Mouse (Mus musculus): ENCODE results near the gene Lrrn3. TPM values are rescaled to one million over a fixed set of nuclear protein-coding genes. Genes with fewer than 3 reads are reported as not detected.

Gene Lrrn3
- polyA plus RNA-seq, 1 experiment from 2014 or later = 5.1 TPM

DNA sequence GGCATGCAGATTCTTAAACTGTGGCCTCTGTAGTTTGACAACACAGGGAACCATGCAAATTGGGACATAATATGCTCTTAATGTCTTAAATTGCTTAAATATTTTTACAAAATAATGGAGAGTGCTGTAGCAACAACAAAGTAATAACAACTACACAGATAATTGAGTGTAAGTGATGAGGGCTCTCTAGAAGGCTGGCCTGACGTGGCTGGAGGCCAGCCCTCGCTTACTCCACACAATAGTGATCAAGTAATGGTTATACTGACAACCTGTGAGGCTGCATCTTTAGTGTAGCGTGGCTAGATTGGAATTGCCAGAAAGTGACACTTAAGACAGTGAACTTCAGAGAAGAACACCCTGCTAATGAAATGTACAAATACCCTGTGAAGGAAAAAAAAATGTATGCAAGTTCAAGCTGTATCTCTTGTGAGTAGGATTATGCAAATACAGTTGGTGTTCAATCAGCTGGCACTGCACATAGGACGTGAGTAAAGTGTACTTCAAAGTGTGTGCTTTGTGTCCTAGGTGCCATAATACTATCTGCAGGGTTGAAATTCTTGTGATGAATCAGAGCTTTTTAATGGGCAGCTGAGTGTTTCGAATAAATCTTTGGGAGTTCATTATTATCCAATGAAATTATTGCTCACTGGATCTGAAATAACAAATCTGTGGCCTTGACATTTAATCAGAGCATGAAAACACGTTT, 17.0 kb downstream of the Lrrn3 start:
- H3K4me2 ChIP-seq = no peak overlapping the region
- H3K9me3 ChIP-seq (replicated peaks; ENCODE audit: control insufficient read depth, low read length) = no peaks in the 10 kb centered on the region
- no peak overlapping the region for H3K9ac ChIP-seq (ENCODE audit: low read depth, low read length)
- no peak overlapping the region for H3K4me3 ChIP-seq (ENCODE audit: low read depth, low read length)
- H3K27me3 ChIP-seq (ENCODE audit: control insufficient read depth, insufficient read depth, low read length) = no peaks in the 10 kb centered on the region
- no peak overlapping the region for H3K27ac ChIP-seq (ENCODE audit: low read depth, low read length)
- no peaks in the 10 kb centered on the region for H3K36me3 ChIP-seq (ENCODE audit: control insufficient read depth, insufficient read depth, low read length)
- ATAC-seq (replicated peaks; ENCODE audit: insufficient number of reproducible peaks, low FRiP score, low TSS enrichment) = no peak
- 67% methylated on average over 6 of the region's 6 CpGs for WGBS (ENCODE audit: insufficient replicate concordance)
- H3K4me1 ChIP-seq (ENCODE audit: control insufficient read depth, insufficient read depth, low read length) = no peaks in the 10 kb centered on the region

DNA sequence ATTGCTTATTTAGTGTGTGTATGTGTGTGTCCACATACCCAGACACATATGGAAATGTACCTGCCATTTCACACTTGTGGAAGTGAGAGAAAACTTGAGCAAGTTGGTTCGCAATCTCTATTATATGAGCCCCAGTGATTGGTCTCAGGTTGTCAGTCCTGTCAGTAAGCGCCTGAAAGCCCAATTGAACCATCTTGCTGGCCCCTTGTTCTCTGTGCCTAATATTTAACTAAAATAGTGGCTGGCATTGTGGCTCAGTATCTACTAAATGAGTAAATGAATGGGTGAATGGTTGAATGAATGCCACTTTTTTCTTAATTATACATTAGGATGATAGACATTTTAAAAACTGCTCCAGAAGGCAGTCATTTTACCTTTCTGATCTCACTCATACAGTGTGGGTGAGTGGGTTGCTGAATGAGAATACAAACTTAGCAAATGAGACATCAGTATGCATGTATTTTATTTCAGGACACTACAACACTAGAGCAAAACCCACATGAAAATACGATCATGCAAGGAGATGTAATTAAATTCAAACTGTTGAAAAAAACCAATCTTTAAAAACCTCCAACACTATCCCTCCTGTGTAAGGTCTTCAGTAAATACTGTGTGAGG, 17.7 kb downstream of the Lrrn3 start:
- Histone ChIP-seq H3K27ac (ENCODE audit: low read depth, low read length) (no peak overlapping the region), H3K27me3 (ENCODE audit: control insufficient read depth, insufficient read depth, low read length) (no peaks in the 10 kb centered on the region), H3K4me1 (ENCODE audit: control insufficient read depth, insufficient read depth, low read length) (no peaks in the 10 kb centered on the region), H3K36me3 (ENCODE audit: control insufficient read depth, insufficient read depth, low read length) (no peaks in the 10 kb centered on the region), H3K4me3 (ENCODE audit: low read depth, low read length) (no peak overlapping the region), H3K4me2 (no peak overlapping the region), H3K9me3 (replicated peaks; ENCODE audit: control insufficient read depth, low read length) (no peaks in the 10 kb centered on the region), H3K9ac (ENCODE audit: low read depth, low read length) (no peak overlapping the region)
- no peak for ATAC-seq (replicated peaks; ENCODE audit: insufficient number of reproducible peaks, low FRiP score, low TSS enrichment)
- 84% methylated on average over 3 of the region's 3 CpGs for WGBS (ENCODE audit: insufficient replicate concordance)

DNA sequence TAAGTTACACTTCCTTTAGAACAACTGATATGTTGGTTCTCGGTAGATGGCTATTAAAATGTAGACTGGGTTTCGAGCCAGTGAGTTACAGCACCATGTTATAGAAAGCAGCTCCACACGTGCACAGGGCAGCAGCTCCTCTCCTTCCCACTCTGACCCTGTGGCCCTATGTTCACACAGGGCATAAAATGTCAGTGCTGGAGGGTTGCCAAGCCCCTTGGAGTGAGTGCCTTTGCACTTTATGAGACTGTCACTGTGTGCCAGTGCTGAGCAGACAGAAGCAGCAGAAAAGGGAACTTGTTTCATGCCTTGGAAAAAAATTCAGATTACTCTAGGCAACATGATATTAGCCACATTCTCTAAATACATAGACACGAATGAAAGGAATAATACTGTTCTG, 47.8 kb downstream of the Lrrn3 start:
- no peaks in the 10 kb centered on the region for H3K27me3 ChIP-seq (ENCODE audit: control insufficient read depth, insufficient read depth, low read length)
- no peaks in the 10 kb centered on the region for H3K9me3 ChIP-seq (replicated peaks; ENCODE audit: control insufficient read depth, low read length)
- no peak overlapping the region for H3K9ac ChIP-seq (ENCODE audit: low read depth, low read length)
- no peaks in the 10 kb centered on the region for H3K36me3 ChIP-seq (ENCODE audit: control insufficient read depth, insufficient read depth, low read length)
- 56% methylated on average over 4 of the region's 4 CpGs for WGBS (ENCODE audit: insufficient replicate concordance)
- peaks cover 6% of the 10 kb centered on the region for H3K4me1 ChIP-seq (ENCODE audit: control insufficient read depth, insufficient read depth, low read length)
- H3K4me2 ChIP-seq = no peak overlapping the region
- H3K4me3 ChIP-seq (ENCODE audit: low read depth, low read length) = no peak overlapping the region
- H3K27ac ChIP-seq (ENCODE audit: low read depth, low read length) = no peak overlapping the region
- no peak for ATAC-seq (replicated peaks; ENCODE audit: insufficient number of reproducible peaks, low FRiP score, low TSS enrichment)

DNA sequence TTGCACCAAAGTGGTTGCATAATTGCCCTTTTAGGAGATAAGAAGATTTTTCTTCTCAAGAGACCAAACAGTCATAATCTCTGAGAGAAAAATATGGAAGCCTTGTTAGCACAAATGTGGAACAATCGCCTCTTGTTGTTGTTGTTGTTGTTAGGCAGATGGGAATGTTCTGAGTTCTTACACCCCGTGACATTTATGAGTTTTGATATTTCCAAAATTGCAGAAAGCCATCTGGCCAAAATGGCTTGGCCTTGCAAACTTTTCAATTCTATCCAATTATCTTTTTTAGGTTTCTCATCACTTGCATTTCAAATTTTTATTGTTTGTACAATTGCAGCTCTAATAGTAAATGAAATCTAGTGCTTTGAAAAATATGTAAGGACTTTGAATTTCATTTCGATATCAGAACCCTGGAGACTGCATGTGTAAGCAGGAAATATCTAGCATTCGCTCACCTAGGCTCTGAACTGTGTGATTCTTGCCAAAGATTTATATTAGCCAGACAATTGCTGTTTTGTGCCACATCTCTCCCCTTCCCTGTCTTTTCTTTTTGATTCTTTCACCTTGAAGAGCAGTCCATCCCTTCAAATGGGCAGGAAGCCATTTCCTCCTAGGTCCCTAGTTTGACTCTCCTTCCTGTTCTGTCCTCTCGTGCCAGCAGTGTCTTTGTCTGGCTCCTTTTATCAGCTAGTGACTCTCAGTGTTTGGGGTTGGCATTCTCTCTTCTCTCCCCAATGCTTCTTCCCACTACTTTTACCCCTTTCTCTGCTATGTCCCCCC, 49.8 kb downstream of the Lrrn3 start:
- 71% methylated on average over 5 of the region's 5 CpGs for WGBS (ENCODE audit: insufficient replicate concordance)
- no peak overlapping the region for H3K9ac ChIP-seq (ENCODE audit: low read depth, low read length)
- no peak overlapping the region for H3K4me3 ChIP-seq (ENCODE audit: low read depth, low read length)
- H3K27me3 ChIP-seq (ENCODE audit: control insufficient read depth, insufficient read depth, low read length) = no peaks in the 10 kb centered on the region
- peaks cover 6% of the 10 kb centered on the region for H3K4me1 ChIP-seq (ENCODE audit: control insufficient read depth, insufficient read depth, low read length)
- no peak overlapping the region for H3K27ac ChIP-seq (ENCODE audit: low read depth, low read length)
- H3K9me3 ChIP-seq (replicated peaks; ENCODE audit: control insufficient read depth, low read length) = no peaks in the 10 kb centered on the region
- H3K36me3 ChIP-seq (ENCODE audit: control insufficient read depth, insufficient read depth, low read length) = no peaks in the 10 kb centered on the region
- ATAC-seq (replicated peaks; ENCODE audit: insufficient number of reproducible peaks, low FRiP score, low TSS enrichment) = no peak
- H3K4me2 ChIP-seq = no peak overlapping the region

DNA sequence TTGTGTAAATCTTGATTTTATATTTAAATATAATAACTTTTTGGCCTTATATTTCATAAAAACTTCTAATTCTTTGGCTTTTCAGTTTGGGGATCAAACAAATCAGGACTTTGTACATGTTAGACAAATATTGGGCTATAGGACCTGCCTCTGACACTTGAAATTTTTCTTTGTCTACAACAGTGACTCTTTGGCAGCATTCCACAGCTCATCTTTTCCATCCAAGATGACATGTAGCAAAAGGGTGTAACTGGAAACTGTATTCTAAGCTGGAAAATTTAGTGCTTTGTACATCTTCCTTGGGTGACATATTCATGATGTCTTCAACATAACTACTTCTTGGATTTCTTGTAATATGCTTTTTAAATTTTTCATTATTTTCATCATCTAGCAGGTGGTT, 57.4 kb downstream of the Lrrn3 start:
- Histone ChIP-seq H3K27me3 (ENCODE audit: control insufficient read depth, insufficient read depth, low read length) (no peaks in the 10 kb centered on the region), H3K4me3 (ENCODE audit: low read depth, low read length) (no peak overlapping the region), H3K36me3 (ENCODE audit: control insufficient read depth, insufficient read depth, low read length) (no peaks in the 10 kb centered on the region), H3K9ac (ENCODE audit: low read depth, low read length) (no peak overlapping the region), H3K4me1 (ENCODE audit: control insufficient read depth, insufficient read depth, low read length) (no peaks in the 10 kb centered on the region), H3K4me2 (no peak overlapping the region), H3K27ac (ENCODE audit: low read depth, low read length) (no peak overlapping the region), H3K9me3 (replicated peaks; ENCODE audit: control insufficient read depth, low read length) (no peaks in the 10 kb centered on the region)
- ATAC-seq (replicated peaks; ENCODE audit: insufficient number of reproducible peaks, low FRiP score, low TSS enrichment) = no peak

DNA sequence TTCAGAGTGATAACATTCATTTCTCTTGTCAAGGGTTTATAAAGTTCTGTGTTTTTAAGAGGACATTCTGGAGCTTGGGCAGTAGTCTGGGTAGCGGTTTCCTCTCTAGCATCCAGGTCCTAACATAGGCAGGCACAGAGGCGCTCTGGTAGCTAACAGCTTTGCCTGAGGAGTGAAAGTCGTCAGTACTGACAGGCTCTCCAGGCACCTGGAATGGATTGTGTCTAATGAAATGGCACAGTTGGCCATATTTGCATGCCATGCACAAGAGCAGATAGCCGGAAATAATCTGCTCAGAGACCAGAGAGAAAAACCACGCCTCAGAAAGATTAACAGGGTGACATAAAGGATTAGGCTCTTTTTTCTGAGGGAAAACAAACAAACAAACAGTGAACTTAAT, 58.8 kb downstream of the Lrrn3 start:
- H3K4me3 ChIP-seq (ENCODE audit: low read depth, low read length) = no peak overlapping the region
- H3K27me3 ChIP-seq (ENCODE audit: control insufficient read depth, insufficient read depth, low read length) = no peaks in the 10 kb centered on the region
- H3K9me3 ChIP-seq (replicated peaks; ENCODE audit: control insufficient read depth, low read length) = no peaks in the 10 kb centered on the region
- 48% methylated on average over 5 of the region's 5 CpGs for WGBS (ENCODE audit: insufficient replicate concordance)
- ATAC-seq (replicated peaks; ENCODE audit: insufficient number of reproducible peaks, low FRiP score, low TSS enrichment) = no peak
- no peak overlapping the region for H3K27ac ChIP-seq (ENCODE audit: low read depth, low read length)
- no peaks in the 10 kb centered on the region for H3K4me1 ChIP-seq (ENCODE audit: control insufficient read depth, insufficient read depth, low read length)
- H3K36me3 ChIP-seq (ENCODE audit: control insufficient read depth, insufficient read depth, low read length) = no peaks in the 10 kb centered on the region
- H3K9ac ChIP-seq (ENCODE audit: low read depth, low read length) = no peak overlapping the region
- H3K4me2 ChIP-seq = no peak overlapping the region

DNA sequence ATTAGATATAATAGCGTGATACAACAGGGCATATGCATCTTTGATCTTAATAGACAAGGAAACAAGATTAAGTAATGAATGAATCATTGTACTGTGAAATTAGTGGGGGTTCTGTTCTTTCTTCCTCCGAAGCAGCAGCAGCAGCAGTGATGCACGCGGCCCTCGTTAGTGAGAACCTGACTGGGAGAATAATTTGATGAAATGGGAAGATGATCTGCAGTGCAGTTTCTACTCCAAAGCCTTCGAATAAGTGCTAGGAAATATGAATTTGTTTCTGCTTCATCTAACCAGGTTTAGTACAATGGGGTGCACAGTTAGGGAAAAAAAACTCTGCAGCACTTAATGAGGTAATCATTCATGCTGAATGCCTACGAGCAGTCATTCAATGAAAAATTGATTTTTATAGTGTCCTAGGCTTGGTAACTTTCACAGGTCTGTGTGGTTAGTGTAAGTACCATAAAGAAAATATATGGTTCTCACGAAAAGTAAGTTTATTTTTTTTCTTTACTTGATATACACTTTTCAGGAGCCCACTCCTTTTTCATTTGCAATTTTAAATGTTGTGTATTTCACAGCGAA, 61.0 kb downstream of the Lrrn3 start:
- Histone ChIP-seq H3K27me3 (ENCODE audit: control insufficient read depth, insufficient read depth, low read length) (no peaks in the 10 kb centered on the region), H3K4me2 (no peak overlapping the region), H3K36me3 (ENCODE audit: control insufficient read depth, insufficient read depth, low read length) (no peaks in the 10 kb centered on the region), H3K4me1 (ENCODE audit: control insufficient read depth, insufficient read depth, low read length) (no peaks in the 10 kb centered on the region), H3K9ac (ENCODE audit: low read depth, low read length) (no peak overlapping the region), H3K27ac (ENCODE audit: low read depth, low read length) (no peak overlapping the region), H3K4me3 (ENCODE audit: low read depth, low read length) (no peak overlapping the region), H3K9me3 (replicated peaks; ENCODE audit: control insufficient read depth, low read length) (no peaks in the 10 kb centered on the region)
- ATAC-seq (replicated peaks; ENCODE audit: insufficient number of reproducible peaks, low FRiP score, low TSS enrichment) = no peak
- 81% methylated on average over 9 of the region's 9 CpGs for WGBS (ENCODE audit: insufficient replicate concordance)

DNA sequence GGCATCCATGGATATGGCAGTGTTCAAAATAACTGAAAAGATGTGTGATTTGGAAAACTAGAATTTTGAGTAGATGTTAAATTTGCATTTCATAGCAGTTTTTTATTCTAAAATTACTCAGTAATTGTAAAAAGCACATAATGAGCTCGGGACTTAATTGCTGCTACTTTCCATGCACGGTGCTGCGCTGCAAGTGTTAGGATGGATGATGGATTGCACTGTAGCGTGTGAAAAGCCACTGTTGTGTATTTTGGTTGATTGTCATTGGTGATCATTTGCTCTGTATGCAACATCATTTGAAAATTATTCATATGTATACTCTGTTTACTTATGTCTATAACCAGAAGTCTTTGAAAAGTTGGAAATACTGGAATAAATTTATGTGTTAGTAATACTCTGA, 68.3 kb downstream of the Lrrn3 start:
- Histone ChIP-seq H3K36me3 (ENCODE audit: control insufficient read depth, insufficient read depth, low read length) (no peaks in the 10 kb centered on the region), H3K9ac (ENCODE audit: low read depth, low read length) (no peak overlapping the region), H3K27ac (ENCODE audit: low read depth, low read length) (no peak overlapping the region), H3K4me3 (ENCODE audit: low read depth, low read length) (no peak overlapping the region), H3K4me2 (no peak overlapping the region), H3K27me3 (ENCODE audit: control insufficient read depth, insufficient read depth, low read length) (no peaks in the 10 kb centered on the region), H3K4me1 (ENCODE audit: control insufficient read depth, insufficient read depth, low read length) (no peaks in the 10 kb centered on the region), H3K9me3 (replicated peaks; ENCODE audit: control insufficient read depth, low read length) (no peaks in the 10 kb centered on the region)
- no peak for ATAC-seq (replicated peaks; ENCODE audit: insufficient number of reproducible peaks, low FRiP score, low TSS enrichment)
- 87% methylated on average over 4 of the region's 4 CpGs for WGBS (ENCODE audit: insufficient replicate concordance)
